Mouse (Mus musculus): Measurements from ENCODE around the gene Gm8332.
"Not testable (repeated sequence)": the region's sequence is repeated elsewhere in the genome, so short reads cannot be mapped to it uniquely, and the experiment has no call there.

Gm8332 gene

DNA sequence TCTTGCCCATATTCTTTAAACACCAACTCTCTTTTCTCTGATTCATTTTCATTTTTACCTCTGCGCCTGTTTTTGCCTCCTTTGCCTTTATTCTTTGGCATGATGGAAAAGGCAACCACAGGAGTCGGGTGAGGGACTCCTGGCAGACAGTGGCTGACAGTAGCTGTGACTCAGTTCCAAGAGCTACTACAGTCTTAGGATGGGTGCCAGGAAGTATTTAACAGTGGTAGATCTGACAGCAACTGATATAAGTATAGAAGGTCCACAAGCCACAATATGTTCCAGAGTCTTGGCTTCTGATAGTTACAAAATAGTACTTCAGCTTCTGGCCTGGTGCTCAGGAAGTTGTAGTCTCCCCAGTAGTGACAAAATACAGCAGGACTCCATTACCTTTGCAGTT is at the start of gene Gm8332:
Gene Gm8332, minus strand, starts transcription at position 101 of the 400 bp plus-strand sequence.
- DNase-seq: not testable (repeated sequence)

DNA sequence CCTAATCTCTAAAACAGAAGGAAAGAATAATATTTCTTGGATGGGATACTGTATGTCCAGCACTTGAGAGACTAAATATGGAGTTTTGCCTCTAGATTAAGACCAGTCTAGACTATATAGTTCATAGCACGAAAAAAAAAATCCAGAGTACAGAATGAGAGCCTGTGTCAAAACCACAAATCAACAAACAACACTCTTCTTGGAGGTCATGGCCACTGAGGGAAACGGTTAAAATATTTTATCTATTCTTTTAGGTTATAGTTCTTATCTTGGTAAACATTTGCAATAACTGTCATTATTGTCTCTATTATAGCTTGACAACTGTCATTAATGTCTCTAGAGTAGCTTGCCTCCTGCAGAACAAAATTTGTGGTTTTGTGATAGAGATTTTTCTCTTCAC is 47.3 kb upstream of the Gm8332 start:
- not testable (repeated sequence) for DNase-seq

DNA sequence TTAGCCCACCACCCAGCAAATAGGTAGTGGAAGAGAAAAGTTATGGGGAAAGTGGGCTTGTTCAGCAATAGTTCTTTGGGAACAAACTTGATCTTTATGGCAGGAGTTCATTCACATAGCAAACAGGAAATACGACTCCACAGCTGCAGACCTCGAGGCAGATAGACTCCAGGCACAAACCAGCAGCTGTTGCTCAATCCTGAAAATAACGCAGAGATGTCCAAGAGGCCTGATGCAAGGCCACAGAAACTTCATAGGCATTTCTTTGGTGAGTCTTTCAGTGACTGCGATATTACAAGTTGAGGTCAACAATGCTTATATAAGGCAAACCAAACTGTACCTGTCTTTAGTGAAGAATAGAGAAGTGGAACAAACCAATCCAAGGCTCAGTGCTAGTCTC is 43.2 kb upstream of the Gm8332 start:
- DNase-seq: not testable (repeated sequence)

DNA sequence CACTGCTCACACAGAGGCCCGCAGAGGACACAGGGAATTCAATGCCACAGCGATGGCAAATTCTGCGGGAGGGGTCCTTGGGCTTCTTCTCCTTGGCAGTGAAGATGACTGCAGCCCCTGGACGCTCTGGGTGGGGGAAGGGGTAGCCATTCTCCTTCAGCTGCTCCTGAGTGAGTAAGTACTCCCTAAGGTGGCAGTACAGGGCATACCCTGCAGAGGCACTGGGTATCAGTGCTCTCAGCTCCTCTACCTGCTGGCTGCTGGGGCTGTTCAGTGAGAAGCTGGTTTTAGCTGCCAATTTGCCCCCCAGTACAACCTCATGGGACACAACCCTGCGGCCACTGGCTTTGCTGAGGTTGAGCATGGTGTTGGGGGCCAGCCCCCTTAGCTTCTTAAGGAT is 35.3 kb upstream of the Gm8332 start:
- not testable (repeated sequence) for DNase-seq

DNA sequence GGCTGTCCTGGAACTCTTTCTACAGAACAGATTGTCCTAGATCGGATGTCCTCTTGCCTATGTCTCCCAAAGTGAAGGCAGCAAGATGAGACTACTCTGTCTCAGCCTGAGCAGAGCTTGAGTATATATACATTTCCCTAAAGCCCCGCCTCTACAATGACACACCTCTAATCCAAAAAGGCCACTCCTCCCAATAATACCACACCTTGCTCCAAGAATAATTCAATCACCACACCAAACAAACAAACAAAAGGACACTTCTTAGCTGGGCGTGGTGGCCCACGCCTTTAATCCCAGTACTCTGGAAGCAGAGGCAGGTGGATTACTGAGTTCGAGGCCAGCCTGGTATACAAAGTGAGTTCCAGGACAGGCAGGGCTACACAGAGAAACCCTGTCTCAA is 24.5 kb upstream of the Gm8332 start, which contains the start of gene Gm5662:
Gene Gm5662, minus strand, starts transcription at position 101 of the 400 bp plus-strand sequence.
- DNase-seq: not testable (repeated sequence)

DNA sequence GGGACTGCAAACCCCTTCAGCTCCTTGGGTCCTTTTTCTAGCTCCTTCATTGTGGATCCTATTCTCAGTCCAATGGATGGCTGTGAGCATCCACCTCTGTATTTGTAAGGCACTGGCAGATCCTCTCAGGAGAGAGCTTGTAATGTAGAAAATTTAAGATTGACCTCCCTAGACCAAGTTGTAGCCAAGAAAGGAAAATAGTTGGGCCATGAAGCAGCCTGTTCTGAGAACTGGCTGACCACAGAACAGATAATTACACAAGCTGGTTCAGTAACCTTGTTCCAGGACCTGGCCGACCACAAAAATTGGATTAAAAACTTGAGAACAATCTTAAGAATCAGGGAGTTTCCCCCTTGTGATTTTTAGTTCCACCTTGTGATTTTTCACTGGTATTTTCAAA is 7.3 kb upstream of the Gm8332 start:
- no peak for DNase-seq

DNA sequence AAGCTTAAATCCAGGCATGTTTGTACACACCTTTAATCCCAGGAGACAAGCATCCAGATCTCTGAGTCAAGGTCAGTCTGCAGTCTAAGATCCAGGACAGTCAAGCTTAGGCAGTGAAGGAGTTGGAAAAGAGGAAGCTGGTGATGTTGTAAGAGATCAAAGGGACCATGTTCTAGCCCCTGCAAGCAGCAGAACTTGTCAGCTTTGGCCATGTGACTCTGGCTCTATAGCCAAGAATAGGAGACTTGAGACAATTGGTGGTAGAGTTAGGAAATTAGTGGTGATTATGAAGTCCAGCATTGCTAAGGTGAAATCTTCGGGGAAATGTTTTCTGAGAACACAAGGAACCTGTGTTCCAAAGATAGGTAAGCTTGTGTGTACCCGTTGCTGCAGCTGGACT is 6.0 kb upstream of the Gm8332 start:
- DNase-seq: not testable (repeated sequence)

DNA sequence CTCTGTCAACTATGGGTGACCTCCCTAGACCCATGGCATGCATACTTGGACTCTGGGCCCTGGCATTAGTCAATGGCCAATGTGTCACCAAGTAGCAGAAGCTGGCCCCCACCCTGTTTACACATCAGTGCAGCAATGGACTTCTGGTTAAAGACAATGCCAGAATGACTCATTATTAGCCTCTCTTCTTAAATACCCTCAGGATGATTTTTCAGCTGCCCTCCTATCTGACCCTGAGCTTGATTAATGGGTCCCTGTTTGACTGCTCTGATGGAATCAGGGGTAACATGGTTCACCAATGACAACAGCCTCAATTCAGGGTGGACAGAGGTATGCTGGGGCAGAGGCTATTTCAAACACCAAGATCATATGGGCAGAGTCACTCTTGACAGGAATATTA is 4.1 kb downstream of the Gm8332 start:
- not testable (repeated sequence) for DNase-seq

DNA sequence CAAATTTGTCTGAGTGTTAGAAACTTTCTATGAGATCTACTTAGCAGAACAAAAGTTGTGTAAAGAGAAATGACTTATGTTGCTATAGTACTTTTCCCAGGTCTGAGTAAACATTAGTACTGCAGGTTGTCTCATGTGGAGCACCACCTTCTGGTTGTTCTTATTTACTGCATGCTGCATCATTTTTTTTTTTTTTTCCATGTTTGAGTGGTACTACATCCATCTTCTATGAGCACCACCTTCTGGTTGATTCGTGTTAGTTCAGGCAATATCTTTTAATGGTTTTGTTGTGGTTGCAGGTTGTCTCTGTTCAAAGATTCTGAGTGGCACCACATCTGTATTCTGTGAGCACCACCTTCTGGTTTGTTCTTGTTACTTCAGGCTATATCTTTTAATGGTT is 7.0 kb downstream of the Gm8332 start:
- DNase-seq: not testable (repeated sequence)

DNA sequence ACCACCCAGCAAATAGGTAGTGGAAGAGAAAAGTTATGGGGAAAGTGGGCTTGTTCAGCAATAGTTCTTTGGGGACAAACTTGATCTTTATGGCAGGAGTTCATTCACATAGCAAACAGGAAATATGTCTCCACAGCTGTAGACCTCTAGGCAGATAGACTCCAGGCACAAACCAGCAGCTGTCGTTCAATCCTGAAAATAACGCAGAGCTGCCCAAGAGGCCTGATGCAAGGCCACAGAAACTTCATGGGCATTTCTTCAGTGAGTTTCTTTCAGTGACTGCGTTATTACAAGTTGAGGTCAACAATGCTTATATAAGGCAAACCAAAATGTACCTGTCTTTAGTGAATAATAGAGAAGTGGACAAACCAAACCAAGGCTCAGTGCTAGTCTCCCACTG is 30.5 kb downstream of the Gm8332 start:
- no peak for DNase-seq

DNA sequence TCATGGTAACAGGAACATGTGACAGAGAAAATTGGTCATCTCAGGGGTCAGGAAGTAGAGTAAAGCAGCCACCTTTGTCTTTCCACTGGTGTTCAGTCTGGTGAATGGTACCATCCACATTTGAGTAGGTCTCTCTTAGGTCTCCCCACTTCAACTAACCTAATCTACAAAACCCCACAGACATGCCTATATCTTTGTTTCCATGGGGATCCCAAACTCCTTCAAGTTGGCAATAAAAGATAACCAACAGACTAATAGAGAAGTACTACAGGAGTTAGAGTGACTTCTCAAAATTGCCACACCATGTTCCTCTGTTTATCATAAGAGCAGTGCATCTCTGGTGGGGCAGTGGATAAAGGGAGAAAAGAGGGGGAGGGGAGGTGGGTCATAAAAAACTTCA is 31.8 kb downstream of the Gm8332 start:
- DNase-seq: not testable (repeated sequence)

DNA sequence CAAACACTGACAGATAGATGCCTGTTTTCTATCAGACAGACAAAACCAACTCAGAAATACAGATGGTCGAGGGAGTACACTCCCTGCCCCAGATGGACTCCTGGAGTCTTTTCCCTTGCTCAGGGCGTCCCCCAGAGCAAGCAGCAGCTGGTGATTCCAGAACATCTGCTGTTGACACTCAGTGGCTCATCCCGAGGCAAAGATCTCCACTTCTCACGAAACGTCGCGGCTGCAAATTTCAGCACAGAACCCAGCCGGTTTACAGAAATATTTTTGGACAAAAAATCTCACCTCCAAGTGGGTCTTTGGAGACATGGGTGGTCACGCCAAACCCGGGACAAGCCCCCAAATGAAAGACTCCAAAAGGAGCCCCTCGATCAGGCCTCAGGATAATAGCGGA is 35.3 kb downstream of the Gm8332 start:
- DNase-seq: no peak

DNA sequence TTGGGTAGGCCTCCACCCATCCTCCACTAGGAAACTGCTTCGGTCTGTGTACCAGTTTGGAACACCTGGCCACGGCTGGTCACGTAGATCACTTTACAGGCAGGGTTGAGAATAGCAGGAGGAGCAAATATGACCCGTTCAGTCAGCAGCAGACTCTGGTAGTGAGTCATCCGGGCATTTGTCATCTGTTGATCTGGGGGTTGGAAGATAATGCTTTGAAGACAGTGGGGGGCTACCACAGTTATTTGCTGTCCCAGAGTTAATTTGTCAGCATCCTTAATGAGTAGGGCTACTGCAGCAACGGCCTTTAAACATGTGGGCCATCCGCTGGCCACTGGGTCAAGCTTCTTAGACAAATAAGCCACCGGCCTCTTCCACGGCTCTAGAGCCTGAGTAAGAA is 38.4 kb downstream of the Gm8332 start:
- DNase-seq: not testable (repeated sequence)

DNA sequence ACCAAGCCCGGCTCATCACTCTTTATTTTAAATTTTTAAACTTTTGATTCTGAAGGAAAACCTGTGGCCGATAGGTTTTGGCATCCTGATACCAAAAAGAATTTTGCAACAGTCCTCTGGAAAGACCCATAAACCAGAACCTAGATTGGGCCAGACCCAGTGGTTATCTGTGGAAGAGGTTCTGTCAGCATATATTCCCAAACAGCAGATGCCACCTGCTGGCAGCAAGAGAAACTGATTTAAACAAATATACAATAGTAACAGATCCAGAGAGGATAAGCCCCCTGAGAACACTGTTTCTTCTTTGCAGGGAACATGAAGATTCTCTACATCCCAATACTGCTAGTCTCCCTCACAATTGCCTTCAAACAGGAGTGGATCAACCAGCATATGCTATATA is 47.0 kb downstream of the Gm8332 start:
- DNase-seq: no peak

Measured in retina, postnatal 1 day (tissue).